Mouse (Mus musculus): ENCODE measurements at regions not wholly inside any gene's neighbourhood (a gene's known extent, or its start where the extent isn't known, plus 50 kb on each side); places are given as distances from the start of the nearest gene placed in this dataset.
"Not testable (repeated sequence)": the region's sequence is repeated elsewhere in the genome, so short reads cannot be mapped to it uniquely, and the experiment has no call there.

DNA sequence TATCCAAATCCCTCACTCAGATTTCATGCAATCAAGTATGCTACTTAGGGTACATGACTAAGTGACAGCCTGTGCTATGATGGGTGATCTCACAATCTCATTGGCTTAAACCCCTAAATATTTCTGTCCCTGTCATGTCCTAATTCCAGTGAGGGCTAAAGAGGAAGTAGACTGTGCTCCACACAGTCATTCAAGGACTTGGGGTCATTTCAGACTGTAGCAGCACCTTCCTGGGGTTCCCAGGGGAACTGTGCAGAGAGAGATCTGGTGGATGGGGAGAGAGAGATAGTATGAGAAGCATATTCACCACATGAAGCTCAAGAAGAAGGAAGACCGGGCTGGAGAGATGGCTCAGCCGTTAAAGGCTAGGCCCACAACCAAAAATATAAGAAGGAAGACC, 100.7 kb downstream of the H2al2a start:
- no peak for DNase-seq (ENCODE audit: low spot score in 2 of 2)

DNA sequence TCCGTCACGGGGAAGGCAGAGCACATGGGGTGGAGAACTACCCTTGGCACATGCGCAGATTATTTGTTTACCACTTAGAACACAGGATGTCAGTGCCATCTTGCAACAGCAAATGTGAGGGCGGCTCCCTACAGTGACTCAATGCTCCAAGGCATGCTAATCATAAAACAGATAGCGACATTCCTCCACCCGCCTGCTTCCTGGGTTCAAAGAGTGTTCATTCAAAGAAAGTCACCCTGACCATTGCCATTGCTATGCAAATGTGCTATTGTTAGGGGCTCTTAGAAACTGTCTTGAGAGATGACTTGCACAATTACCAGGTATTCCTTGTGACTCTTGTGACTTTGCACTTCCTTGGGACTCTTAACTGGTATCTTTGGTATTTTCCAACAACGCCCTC, 104.1 kb downstream of the H2al2a start:
- DNase-seq (ENCODE audit: low spot score in 2 of 2), result not testable (repeated sequence)

GRCm38 (mm10) chr2:17887699-17888098, 109.1 kb downstream of the H2al2a start:
- DNase-seq (ENCODE audit: low spot score in 2 of 2), result no peak

GRCm38 (mm10) chr2:17882389-17882788, 114.4 kb downstream of the H2al2a start:
- DNase-seq (ENCODE audit: low spot score in 2 of 2), result no peak

DNA sequence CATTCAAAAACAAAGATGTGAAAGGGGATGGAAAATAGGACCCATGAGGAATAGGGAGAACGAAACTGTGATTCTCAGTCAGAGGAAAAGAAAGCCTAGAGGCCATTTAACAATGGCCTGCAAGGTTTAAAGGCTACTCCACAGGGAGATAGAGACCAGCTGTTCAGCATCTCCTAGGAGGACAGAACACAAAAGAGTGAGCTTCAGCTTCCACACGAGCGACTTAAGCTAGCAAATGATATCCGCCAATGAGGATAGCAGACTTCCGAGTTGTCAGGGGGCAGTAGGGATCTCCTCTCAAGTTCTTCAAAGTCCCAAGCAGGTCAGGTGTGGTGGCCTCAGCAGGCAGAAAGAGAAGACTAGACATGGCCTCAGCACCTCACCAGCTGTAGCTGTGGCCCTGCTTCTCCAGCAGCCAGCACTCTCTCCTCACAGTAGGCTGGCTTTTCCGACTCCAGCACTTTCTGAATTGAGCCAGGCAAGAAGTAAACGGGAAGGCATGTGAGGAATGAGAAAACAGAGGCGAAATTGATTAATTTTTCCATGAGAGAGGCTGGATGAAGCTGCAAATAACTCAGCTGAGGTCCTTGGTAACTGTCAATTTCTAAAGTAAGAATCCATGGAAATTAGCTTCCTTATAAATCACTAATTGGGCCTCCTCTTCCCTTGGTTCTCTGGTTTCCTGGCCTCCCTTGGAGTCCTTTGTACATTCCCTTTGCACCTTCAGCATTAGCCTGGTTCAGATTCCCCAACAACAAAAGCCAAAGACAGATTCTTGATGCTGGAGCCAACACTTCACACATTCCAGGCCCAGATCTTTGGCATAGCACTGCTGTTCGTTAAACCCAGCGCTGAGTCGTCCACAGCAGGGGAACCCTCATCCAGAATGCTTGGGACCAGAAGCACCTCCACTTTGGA, 115.7 kb downstream of the H2al2a start:
- no peak for DNase-seq (ENCODE audit: low spot score in 2 of 2)

DNA sequence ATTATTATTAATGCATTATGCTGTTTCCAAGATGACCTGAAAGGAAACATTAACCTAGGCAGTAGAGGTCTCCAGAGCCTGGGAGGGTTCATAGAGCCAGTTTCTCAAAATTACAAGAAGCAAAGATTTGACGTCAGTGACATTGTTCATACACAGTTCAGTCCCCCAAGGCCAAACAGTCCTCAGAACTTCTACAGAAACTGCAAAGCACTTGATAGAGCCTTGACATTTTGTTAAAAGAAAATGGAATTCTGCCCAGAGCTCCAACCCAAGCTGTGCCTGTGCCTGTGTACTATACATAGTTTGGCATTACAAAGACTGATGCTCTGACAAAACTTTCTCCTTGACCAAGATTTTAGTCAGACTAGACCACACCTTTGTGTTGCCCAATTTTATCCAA, 118.9 kb downstream of the H2al2a start:
- no peak for DNase-seq (ENCODE audit: low spot score in 2 of 2)

DNA sequence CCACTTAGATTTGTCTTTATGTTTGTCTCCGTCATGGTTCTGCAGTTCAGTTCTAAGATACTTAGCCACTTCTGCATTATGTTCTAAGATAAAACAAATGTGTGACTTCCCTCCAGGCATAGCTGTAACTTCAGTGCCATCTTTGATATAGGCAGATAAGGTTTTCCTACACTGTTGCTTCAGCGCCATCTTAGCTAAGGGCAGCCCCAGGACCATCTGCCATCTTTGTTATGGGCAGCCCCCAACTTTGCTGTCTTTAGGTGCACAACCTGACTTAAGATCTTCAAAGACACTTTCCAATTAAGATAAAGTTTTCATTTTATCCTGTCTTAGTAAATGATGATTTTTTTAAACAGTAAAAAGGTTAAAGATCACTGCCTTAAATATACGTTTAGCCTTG, 119.8 kb downstream of the H2al2a start:
- no peak for DNase-seq (ENCODE audit: low spot score in 2 of 2)

- no peak for DNase-seq (ENCODE audit: low spot score in 2 of 2)
These were observed 120.6 kb downstream of the H2al2a start for GRCm38 (mm10) chr2:17876155-17876554.

DNA sequence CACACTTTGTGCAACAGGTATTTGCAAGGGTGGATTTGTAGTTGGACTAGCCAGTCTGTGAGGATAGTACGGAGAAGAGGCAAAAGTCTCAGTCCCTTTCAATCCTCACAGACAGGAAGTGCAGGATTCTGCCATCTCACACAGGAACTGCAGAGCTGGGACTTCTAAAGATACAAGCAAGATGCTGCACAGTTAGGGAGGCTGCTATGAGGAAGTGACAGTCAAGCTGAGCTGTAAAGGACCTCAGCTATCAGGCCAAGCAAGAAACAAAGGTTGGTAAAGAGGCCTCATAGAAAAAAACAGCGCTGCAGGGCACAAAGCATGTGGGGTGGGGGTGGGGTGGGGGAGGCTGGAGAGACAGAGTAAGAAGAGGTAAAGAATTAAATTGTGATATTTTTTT, 126.2 kb downstream of the H2al2a start:
- DNase-seq (ENCODE audit: low spot score in 2 of 2), result no peak

GRCm38 (mm10) chr2:17868145-17868544, 128.6 kb downstream of the H2al2a start:
- no peak for DNase-seq (ENCODE audit: low spot score in 2 of 2)

GRCm38 (mm10) chr2:17867341-17867740, 129.4 kb downstream of the H2al2a start:
- DNase-seq (ENCODE audit: low spot score in 2 of 2), result no peak

DNA sequence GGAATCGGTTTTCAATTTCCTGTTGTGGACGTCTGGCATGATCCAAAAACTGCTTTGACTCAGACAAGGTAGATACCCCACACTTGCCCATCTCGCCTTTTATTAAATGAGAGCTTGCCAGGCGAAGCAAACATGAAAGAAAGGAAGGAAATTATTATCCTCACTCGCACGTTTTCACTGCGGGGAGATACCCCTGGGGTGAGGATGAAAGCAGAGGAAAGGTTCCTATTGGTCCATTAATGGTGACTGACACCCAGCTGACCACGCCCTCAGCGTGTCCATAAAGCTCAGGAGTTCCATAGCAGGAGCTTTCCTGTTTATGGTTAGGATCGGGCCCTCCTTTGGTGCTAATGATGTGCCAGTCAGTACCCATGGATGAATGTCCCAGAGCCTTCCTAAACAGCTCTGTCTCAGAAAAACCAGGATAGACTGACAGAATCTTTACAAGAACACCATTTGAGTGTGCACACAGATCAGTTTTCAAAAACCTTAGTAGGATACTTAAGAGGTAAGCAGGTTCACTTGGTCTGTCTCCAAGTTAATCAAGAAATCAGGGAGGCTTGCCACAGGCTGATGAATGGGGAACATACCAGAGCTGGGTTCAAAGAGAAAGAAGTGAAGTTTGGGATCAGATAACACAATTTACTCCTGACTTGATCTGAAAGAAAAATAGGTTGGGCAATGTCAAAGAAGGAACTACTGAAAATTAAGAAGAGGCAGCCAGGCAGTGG, 130.7 kb upstream of the Nebl start:
- no peak for DNase-seq (ENCODE audit: low spot score in 2 of 2)

DNA sequence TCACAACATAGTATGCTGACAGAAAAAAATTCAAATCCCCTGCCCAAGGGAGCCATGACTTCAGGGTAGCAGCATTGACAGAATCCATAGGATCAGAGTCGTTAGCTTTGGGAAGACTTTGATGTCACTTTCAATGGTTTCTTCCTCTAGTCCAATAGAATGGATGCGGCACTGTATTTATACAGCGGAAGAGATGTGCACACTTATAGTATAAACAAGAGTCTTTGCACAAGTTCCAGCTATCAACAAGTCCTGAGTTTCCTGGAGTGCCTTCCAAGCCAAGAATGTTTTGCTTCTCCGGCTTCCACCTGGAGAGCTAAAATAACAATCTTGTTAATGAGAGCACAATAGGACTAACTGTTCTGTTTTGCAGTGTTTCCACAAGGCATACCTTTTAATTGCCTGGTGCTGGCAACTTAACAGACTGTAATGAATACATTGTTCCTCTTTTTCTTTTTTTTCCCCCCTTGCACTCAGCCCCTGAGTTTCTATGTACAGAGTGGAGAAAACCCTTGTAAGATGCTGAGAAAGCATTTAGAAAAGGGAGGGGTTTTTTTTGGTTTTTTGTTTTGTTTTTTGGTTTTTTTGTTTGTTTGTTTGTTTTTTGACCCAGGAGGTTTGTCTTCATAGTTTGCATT, 129.8 kb upstream of the Nebl start:
- DNase-seq (ENCODE audit: low spot score in 2 of 2), result no peak

- DNase-seq (ENCODE audit: low spot score in 2 of 2), result no peak
These were observed 128.0 kb upstream of the Nebl start for GRCm38 (mm10) chr2:17859234-17859633.

GRCm38 (mm10) chr2:17858326-17858725, 127.1 kb upstream of the Nebl start:
- no peak for DNase-seq (ENCODE audit: low spot score in 2 of 2)

DNA sequence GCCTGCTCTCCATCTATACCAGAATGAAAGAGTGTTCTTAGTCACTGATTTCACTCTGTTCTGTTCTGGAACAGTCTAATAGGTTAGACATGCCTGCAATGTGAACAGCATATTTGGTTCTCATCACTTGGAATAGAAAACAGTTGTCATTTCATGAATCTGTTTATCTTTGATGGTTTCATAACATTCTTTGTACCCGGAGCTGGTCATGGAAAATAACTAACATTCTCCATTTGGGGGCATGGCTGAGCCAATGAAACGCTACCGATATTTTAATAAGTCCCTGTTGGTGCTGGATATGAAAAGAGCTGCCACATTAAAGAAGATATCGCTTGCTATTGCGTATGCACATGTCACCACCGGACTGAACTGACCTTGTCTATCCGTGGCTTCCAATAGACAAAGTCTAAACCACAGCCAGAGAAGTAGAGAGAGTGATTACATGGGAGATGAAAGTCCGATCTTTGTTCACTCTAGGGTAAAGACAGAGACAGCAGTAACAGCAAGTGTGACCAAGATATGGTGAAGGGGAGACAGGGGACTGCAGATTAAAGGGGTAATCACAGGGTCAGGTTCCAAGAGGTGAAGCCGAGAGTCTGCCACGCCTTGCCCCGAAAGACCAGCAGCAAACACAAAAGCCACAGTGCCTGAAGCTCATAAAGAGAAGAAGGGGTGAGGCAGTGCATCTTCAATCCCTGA, 124.5 kb upstream of the Nebl start:
- no peak for DNase-seq (ENCODE audit: low spot score in 2 of 2)

- no peak for DNase-seq (ENCODE audit: low spot score in 2 of 2)
These were observed 122.8 kb upstream of the Nebl start for GRCm38 (mm10) chr2:17854088-17854487.

GRCm38 (mm10) chr2:17853500-17854011, 122.3 kb upstream of the Nebl start:
- DNase-seq (ENCODE audit: low spot score in 2 of 2), result no peak

DNA sequence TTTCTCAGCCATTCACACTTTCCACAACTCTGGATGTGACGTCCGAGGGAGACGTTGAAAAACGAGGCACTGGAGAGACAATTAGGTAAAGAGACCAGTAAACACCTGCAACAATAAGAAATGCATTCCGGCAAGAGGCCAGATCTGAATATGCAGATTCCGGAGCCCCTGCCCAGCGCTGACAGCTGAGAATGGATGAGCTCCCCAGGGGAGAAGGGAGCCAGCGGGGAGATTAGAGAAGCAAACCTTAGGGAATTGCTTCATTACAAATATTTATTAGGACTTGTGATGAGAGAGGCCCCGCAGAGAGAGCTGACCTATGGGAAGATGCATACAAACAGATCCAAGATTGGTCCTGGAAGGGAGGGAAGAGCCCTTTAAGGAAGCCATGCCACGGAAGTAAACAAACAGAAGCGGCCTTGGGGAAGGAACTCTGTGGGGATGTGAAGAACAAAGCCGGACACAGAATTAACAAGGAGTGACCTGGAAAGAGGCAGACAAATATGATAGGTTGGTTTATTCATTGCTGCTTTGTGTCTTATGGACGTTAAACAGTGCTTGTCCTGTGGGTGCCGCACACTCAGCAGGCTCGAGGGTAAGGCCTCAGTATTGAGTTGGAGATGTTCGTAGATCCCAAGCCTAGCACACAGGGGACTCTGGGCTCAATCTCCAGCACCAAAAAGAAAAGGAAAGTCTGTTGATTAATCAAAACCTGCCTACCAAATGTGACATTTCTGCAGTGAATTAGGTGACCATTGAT, 121.7 kb upstream of the Nebl start:
- DNase-seq (ENCODE audit: low spot score in 2 of 2), result no peak

- DNase-seq (ENCODE audit: low spot score in 2 of 2), result no peak
These were observed 119.5 kb upstream of the Nebl start for GRCm38 (mm10) chr2:17850741-17851140.

- DNase-seq (ENCODE audit: low spot score in 2 of 2), result no peak
These were observed 118.0 kb upstream of the Nebl start for GRCm38 (mm10) chr2:17849267-17849666.

All from frontal cortex, postnatal 25 days (tissue).